Mouse (Mus musculus) CD4-positive naive resting alpha-beta T cell, adult 57 days (primary cell): ENCODE data around the gene Tsr1. TPM values are rescaled to one million over a fixed set of nuclear protein-coding genes. Genes with fewer than 3 reads are reported as not detected.

Experiments
- total RNA-seq: library from RNA; stranded (reverse); gene quantifications from one replicate; pipeline ENCODE4 v1.2.4, GENCODE M21; 2023

Gene Tsr1
- total RNA-seq = 83.0 TPM

GRCm38 (mm10) chr11:74897678-74898516 is at the start of gene Tsr1:
TSS of gene Tsr1 (plus strand) at chr11:74898071.

GRCm38 (mm10) chr11:74896901-74897677 is 782 bp upstream of the Tsr1 start, which contains the start of gene Sgsm2:
TSS of gene Sgsm2 (minus strand) at chr11:74897060.

GRCm38 (mm10) chr11:74925577-74926387 is 27.9 kb downstream of the Tsr1 start, which contains the start of the genes Smg6 and Srr:
TSS of gene Smg6 (plus strand) at chr11:74925823.
TSS of gene Srr (minus strand) at chr11:74925948.

Other genes with a start within 250 kb of the Tsr1 start
- 39.8 TPM for gene Cluh, start 248.6 kb upstream of the Tsr1 start, total RNA-seq
- 138 TPM for gene Pafah1b1, start 173.4 kb upstream of the Tsr1 start, total RNA-seq
- gene Mettl16, start 127.2 kb upstream of the Tsr1 start, total RNA-seq = 52.4 TPM
- 75.3 TPM for gene Mnt, start 67.2 kb upstream of the Tsr1 start, total RNA-seq
- 11.3 TPM for gene Sgsm2, start 1.0 kb upstream of the Tsr1 start, total RNA-seq
- 61.4 TPM for gene Smg6, start 27.8 kb downstream of the Tsr1 start, total RNA-seq
- gene Srr, start 27.9 kb downstream of the Tsr1 start, total RNA-seq = 8.5 TPM